ENCODE assay signal across 35 mouse cellular contexts in the genomic region with DNA sequence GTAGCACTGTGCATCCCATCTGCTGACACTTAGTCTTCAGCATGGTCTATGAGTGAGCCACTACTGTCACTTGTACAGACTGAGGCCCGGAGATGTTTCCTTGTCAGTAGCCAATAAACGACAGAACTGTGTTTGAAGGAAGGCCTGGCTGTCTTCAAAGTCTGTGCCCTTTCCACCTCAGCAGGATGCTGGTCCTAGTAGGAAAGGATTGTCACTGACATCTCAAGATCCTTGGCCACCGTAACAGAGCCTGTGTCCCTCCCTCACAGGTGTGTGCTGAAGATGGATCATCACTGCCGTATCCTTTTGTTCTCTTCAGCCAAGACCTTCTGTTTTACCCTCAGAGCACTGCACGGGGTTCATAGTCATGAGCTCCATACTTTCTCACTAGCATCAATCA.
"Had no signal": no experiment of that assay in that cellular context is flagged by ENCODE, and none has a peak within 500 bp of the region (broad histone marks: within the 10 kb centered on the region; RNA-seq: fewer than 3 reads in every experiment).

No protein-coding gene starts in this region.

- H3K4me2 ChIP-seq: heart, embryonic 11.5 days; heart, embryonic 12.5 days; heart, embryonic 13.5 days; heart, embryonic 15.5 days; hindbrain, embryonic 12.5 days; hindbrain, embryonic 13.5 days; hindbrain, embryonic 14.5 days; hindbrain, embryonic 15.5 days; intestine, embryonic 15.5 days; kidney, embryonic 15.5 days had no signal

- H3K27me3 ChIP-seq: heart, embryonic 12.5 days; heart, embryonic 13.5 days; heart, embryonic 15.5 days; hindbrain, embryonic 12.5 days; hindbrain, embryonic 13.5 days; hindbrain, embryonic 15.5 days; intestine, embryonic 15.5 days; kidney, embryonic 15.5 days had no signal

- ATAC-seq: hindbrain, embryonic 16.5 days; hindbrain, postnatal 0 days; inflammation-experienced regulatory T-cells, adult 6 months; intestine, embryonic 15.5 days; intestine, embryonic 16.5 days; intestine, postnatal 0 days had no signal

- DNase-seq: heart, postnatal 10 days; heart, postnatal 14 days; heart, postnatal 36 days; heart, postnatal 4 days; kidney, adult 11 months; kidney, adult 18-20 months; kidney, adult 2 months; kidney, adult 8-10 months; kidney, adult 9 months; kidney, postnatal 10 days; kidney, postnatal 14 days; kidney, postnatal 25 days; kidney, postnatal 36 days; kidney, postnatal 4 days; layer of hippocampus, adult 9-11 months; layer of hippocampus, postnatal 36 days had no signal

- H3K9ac ChIP-seq: heart, embryonic 12.5 days; heart, embryonic 13.5 days; heart, embryonic 15.5 days; hindbrain, embryonic 12.5 days; hindbrain, embryonic 13.5 days; hindbrain, embryonic 14.5 days; hindbrain, embryonic 15.5 days; intestine, embryonic 15.5 days; kidney, embryonic 15.5 days had no signal

- H3K4me3 ChIP-seq: heart, embryonic 10.5 days; heart, embryonic 12.5 days; heart, embryonic 13.5 days; heart, embryonic 15.5 days; hindbrain, embryonic 10.5 days; hindbrain, embryonic 12.5 days; hindbrain, embryonic 13.5 days; hindbrain, embryonic 15.5 days; intestine, embryonic 15.5 days; kidney, embryonic 15.5 days; layer of hippocampus, adult 2 months had no signal

- H3K27ac ChIP-seq: heart, embryonic 10.5 days; heart, embryonic 13.5 days; heart, embryonic 15.5 days; hindbrain, embryonic 10.5 days; hindbrain, embryonic 12.5 days; hindbrain, embryonic 13.5 days; hindbrain, embryonic 14.5 days; hindbrain, embryonic 15.5 days; hindbrain, postnatal 0 days; intestine, embryonic 15.5 days; kidney, embryonic 15.5 days; kidney, postnatal 0 days; layer of hippocampus, adult 2 months had no signal

- H3K9me3 ChIP-seq: heart, embryonic 10.5 days; heart, embryonic 12.5 days; heart, embryonic 13.5 days; heart, embryonic 15.5 days; hindbrain, embryonic 10.5 days; hindbrain, embryonic 12.5 days; hindbrain, embryonic 13.5 days; hindbrain, embryonic 15.5 days; intestine, embryonic 15.5 days; kidney, embryonic 15.5 days had no signal
